Mouse (Mus musculus): Measurements from ENCODE around the gene Bcl7a. TPM values are rescaled to one million over a fixed set of nuclear protein-coding genes. Genes with fewer than 3 reads are reported as not detected.

Gene Bcl7a
- polyA plus RNA-seq, 1 experiment from 2014 or later: 21.1 TPM

DNA sequence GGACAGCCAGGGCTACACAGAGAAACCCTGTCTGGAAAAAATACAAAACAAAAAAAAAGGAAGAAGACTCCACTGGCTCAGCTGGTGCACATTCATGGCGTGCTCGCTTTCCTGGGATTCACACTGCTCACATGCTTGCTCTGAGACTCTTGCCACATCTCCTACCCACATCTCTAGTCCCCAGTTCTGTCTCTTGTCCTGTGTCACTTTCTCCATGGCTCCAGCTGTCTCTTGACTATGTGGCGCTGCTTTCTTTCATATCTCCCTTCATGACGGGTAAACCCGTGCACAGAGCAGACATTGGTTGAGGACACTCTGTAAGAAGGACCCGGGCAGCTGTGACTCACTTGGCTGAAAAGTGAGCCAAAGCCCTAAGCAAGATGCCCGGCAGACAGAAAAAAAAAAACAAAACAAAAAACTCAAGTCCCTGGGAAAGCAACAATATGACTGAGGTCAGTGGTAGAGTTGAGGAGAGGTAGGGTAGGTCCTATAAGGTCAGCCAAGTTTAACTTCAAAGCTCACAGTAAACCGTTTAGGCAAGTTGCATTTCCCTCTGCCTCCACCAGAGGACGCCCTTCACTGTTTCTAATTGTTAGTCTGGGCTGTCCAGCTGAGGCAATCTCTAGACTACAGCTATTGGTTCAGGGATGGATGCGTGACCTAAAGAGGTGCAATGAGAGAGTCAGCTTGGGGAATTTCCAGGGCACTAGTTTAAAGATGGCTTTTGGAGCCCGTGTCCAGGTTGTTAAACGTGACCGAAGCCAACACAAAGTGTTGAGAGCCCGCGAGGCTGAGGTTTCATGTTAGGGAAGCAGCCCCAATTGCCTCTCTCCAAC, 33.7 kb downstream of the Bcl7a start:
- Histone ChIP-seq H3K27ac (ENCODE audit: low read depth) (peak overlapping the region; percentile 38; the same call in 1 of the 2 replicates), H3K4me3 (ENCODE audit: low read depth, low read length) (no peak overlapping the region), H3K9ac (ENCODE audit: low read length) (no peak overlapping the region), H3K4me1 (replicated peaks; ENCODE audit: control insufficient read depth, insufficient read depth, low read length) (peaks cover 27% of the 10 kb centered on the region), H3K9me3 (ENCODE audit: control insufficient read depth, low read length) (no peaks in the 10 kb centered on the region), H3K36me3 (ENCODE audit: control insufficient read depth, insufficient read depth, low read length) (peaks cover 25% of the 10 kb centered on the region), H3K4me2 (ENCODE audit: low read length) (no peak overlapping the region), H3K27me3 (replicated peaks; ENCODE audit: control insufficient read depth, insufficient read depth, low read length) (no peaks in the 10 kb centered on the region)
- peak; percentile 81 for DNase-seq (ENCODE audit: low spot score)
- WGBS: 64% methylated on average over 15 of the region's 15 CpGs
- 0 out of 2 replicates have a peak, but pooled peaks have one; percentile 30 for ATAC-seq (replicated peaks; ENCODE audit: low FRiP score, low TSS enrichment, low read depth)

DNA sequence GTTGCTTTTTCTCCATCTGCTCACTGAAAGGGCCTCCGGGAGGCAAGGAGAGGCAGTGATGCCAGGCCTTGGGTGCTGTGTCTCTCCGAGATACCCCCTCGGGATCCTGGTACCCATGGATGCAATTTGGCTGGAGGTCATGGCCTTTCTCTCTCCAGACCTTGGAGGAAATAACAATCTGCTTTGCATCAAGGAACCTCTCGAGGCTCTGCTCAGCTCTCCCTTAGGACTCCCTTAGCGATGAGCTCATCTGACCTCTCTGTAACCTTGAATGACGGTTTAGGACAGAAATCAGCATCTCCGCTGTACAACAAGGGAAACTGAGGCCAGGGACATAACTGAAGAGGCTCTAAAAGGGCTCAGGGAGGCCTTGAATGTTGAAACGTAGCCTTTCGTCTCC, 35.1 kb downstream of the Bcl7a start:
- ATAC-seq (replicated peaks; ENCODE audit: low FRiP score, low TSS enrichment, low read depth): no peak
- H3K27me3 ChIP-seq (replicated peaks; ENCODE audit: control insufficient read depth, insufficient read depth, low read length): no peaks in the 10 kb centered on the region
- peaks cover 27% of the 10 kb centered on the region for H3K4me1 ChIP-seq (replicated peaks; ENCODE audit: control insufficient read depth, insufficient read depth, low read length)
- H3K36me3 ChIP-seq (ENCODE audit: control insufficient read depth, insufficient read depth, low read length): peaks cover 12% of the 10 kb centered on the region; the same call in 1 of the 2 replicates
- 52% methylated on average over 9 of the region's 9 CpGs for WGBS
- H3K4me2 ChIP-seq (ENCODE audit: low read length): no peak overlapping the region
- H3K27ac ChIP-seq (ENCODE audit: low read depth): no peak overlapping the region
- no peak overlapping the region for H3K4me3 ChIP-seq (ENCODE audit: low read depth, low read length)
- no peak overlapping the region for H3K9ac ChIP-seq (ENCODE audit: low read length)
- no peak for DNase-seq (ENCODE audit: low spot score)
- H3K9me3 ChIP-seq (ENCODE audit: control insufficient read depth, low read length): no peaks in the 10 kb centered on the region

DNA sequence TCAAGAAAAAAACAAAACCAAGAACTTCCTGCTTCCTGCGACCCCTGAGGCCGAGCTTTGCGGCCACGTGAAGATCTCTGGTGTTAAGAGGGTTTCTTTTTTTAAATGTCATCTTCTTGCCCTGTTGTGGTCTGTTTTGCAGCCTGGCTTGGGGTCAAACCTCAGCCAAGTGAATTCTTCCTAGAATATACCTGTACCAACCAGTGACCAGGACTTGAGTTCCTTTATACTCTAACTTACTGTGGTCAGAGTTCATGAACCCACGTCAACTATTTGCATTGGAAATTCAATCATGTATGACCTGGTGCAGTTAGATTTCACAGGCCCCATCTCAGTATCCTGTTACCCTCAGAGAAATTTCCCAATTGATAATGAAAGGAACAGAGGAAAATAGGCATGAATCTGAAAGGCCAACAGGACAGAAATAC, 35.9 kb downstream of the Bcl7a start:
- whole genome bisulfite sequencing: 44% methylated on average over 5 of the region's 5 CpGs
- 0 out of 2 replicates have a peak, but pooled peaks cover 5% of the 10 kb centered on the region for H3K36me3 ChIP-seq (ENCODE audit: control insufficient read depth, insufficient read depth, low read length)
- H3K4me1 ChIP-seq (replicated peaks; ENCODE audit: control insufficient read depth, insufficient read depth, low read length): peaks cover 27% of the 10 kb centered on the region
- H3K9ac ChIP-seq (ENCODE audit: low read length): no peak overlapping the region
- ATAC-seq (replicated peaks; ENCODE audit: low FRiP score, low TSS enrichment, low read depth) (no peak), DNase-seq (ENCODE audit: low spot score) (no peak)
- no peak overlapping the region for H3K4me3 ChIP-seq (ENCODE audit: low read depth, low read length)
- no peaks in the 10 kb centered on the region for H3K27me3 ChIP-seq (replicated peaks; ENCODE audit: control insufficient read depth, insufficient read depth, low read length)
- H3K27ac ChIP-seq (ENCODE audit: low read depth): no peak overlapping the region
- no peak overlapping the region for H3K4me2 ChIP-seq (ENCODE audit: low read length)
- no peaks in the 10 kb centered on the region for H3K9me3 ChIP-seq (ENCODE audit: control insufficient read depth, low read length)

DNA sequence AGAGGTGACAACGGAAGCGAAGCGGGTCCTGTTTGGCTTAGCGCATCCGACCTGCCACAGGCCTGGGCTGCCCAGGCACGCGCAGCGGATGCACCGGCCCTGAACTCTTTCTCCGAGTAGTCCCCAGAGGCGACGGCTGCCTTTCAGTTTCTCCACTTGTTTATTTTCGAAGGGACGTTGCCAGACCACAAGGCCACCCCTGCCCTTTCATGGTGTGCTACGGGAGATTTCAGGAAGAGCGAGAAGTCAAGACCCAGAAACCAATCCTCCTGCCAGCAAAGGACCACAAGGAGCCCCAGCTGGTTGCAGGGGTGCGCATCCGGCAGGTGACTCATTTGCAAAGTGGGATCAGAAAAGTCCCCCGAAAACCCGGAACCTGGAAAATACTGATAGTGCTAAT, 38.3 kb downstream of the Bcl7a start:
- H3K4me1 ChIP-seq (replicated peaks; ENCODE audit: control insufficient read depth, insufficient read depth, low read length): peaks cover 20% of the 10 kb centered on the region
- WGBS: 20% methylated on average over 20 of the region's 20 CpGs
- no peak for DNase-seq (ENCODE audit: low spot score)
- H3K27ac ChIP-seq (ENCODE audit: low read depth): no peak overlapping the region
- H3K9me3 ChIP-seq (ENCODE audit: control insufficient read depth, low read length): 0 out of 2 replicates have a peak, but pooled peaks cover 3% of the 10 kb centered on the region
- H3K9ac ChIP-seq (ENCODE audit: low read length): no peak overlapping the region
- no peak overlapping the region for H3K4me3 ChIP-seq (ENCODE audit: low read depth, low read length)
- no peaks in the 10 kb centered on the region for H3K36me3 ChIP-seq (ENCODE audit: control insufficient read depth, insufficient read depth, low read length)
- 0 out of 2 replicates have a peak overlapping the region, but pooled peaks have one; percentile 9 for H3K4me2 ChIP-seq (ENCODE audit: low read length)
- ATAC-seq (replicated peaks; ENCODE audit: low FRiP score, low TSS enrichment, low read depth): no peak
- no peaks in the 10 kb centered on the region for H3K27me3 ChIP-seq (replicated peaks; ENCODE audit: control insufficient read depth, insufficient read depth, low read length)

DNA sequence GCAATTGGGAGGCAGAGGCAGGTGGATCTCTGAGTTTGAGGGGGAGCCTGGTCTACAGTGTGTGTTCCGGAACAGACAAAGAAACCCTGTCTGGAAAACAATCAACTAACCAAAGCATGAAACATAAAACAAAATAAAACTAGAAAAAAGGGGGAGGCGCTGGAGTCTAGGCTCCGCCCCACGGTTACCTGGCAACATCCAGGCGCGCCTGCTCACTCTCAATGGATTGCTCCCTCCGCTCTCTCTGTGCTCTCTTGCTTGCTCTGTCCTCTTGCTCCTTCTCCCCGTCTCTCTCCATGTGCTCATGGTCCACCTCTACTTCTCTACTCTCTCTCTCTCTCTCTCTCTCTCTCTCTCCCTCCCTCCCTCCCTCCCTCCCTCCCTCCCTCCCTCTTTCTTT, 39.1 kb downstream of the Bcl7a start:
- Histone ChIP-seq H3K36me3 (ENCODE audit: control insufficient read depth, insufficient read depth, low read length) (no peaks in the 10 kb centered on the region), H3K9ac (ENCODE audit: low read length) (no peak overlapping the region), H3K4me1 (replicated peaks; ENCODE audit: control insufficient read depth, insufficient read depth, low read length) (peaks cover 15% of the 10 kb centered on the region), H3K9me3 (ENCODE audit: control insufficient read depth, low read length) (0 out of 2 replicates have a peak, but pooled peaks cover 3% of the 10 kb centered on the region), H3K27me3 (replicated peaks; ENCODE audit: control insufficient read depth, insufficient read depth, low read length) (no peaks in the 10 kb centered on the region), H3K27ac (ENCODE audit: low read depth) (no peak overlapping the region), H3K4me3 (ENCODE audit: low read depth, low read length) (no peak overlapping the region), H3K4me2 (ENCODE audit: low read length) (no peak overlapping the region)
- no peak for ATAC-seq (replicated peaks; ENCODE audit: low FRiP score, low TSS enrichment, low read depth)
- WGBS: 89% methylated on average over 8 of the region's 8 CpGs
- DNase-seq (ENCODE audit: low spot score): no peak

DNA sequence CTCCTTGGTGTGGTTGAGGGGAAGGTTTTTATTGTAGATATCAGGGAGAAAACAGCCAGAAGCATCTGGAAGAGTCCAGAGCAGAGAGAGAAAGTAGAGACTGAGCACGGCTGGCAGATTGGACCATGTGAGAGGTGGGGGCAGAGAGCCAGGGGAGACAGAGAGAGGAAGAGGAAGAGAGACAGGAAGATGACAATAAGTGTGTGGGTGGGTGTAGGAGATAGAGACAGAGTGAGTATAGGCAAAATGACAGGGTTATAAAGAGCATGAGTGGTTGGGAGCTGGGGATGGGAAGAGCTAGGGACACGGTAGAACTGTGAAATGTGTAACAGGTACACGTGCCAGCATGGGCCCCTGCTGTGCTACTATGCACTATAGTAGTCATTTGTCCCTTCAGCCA, 44.8 kb downstream of the Bcl7a start:
- no peak overlapping the region for H3K27ac ChIP-seq (ENCODE audit: low read depth)
- no peak overlapping the region for H3K4me3 ChIP-seq (ENCODE audit: low read depth, low read length)
- DNase-seq (ENCODE audit: low spot score): no peak
- H3K4me2 ChIP-seq (ENCODE audit: low read length): no peak overlapping the region
- peaks cover 3% of the 10 kb centered on the region for H3K4me1 ChIP-seq (replicated peaks; ENCODE audit: control insufficient read depth, insufficient read depth, low read length)
- 0 out of 2 replicates have a peak, but pooled peaks cover 3% of the 10 kb centered on the region for H3K9me3 ChIP-seq (ENCODE audit: control insufficient read depth, low read length)
- H3K36me3 ChIP-seq (ENCODE audit: control insufficient read depth, insufficient read depth, low read length): no peaks in the 10 kb centered on the region
- H3K9ac ChIP-seq (ENCODE audit: low read length): no peak overlapping the region
- 39% methylated on average over 3 of the region's 3 CpGs for WGBS
- ATAC-seq (replicated peaks; ENCODE audit: low FRiP score, low TSS enrichment, low read depth): no peak
- no peaks in the 10 kb centered on the region for H3K27me3 ChIP-seq (replicated peaks; ENCODE audit: control insufficient read depth, insufficient read depth, low read length)

DNA sequence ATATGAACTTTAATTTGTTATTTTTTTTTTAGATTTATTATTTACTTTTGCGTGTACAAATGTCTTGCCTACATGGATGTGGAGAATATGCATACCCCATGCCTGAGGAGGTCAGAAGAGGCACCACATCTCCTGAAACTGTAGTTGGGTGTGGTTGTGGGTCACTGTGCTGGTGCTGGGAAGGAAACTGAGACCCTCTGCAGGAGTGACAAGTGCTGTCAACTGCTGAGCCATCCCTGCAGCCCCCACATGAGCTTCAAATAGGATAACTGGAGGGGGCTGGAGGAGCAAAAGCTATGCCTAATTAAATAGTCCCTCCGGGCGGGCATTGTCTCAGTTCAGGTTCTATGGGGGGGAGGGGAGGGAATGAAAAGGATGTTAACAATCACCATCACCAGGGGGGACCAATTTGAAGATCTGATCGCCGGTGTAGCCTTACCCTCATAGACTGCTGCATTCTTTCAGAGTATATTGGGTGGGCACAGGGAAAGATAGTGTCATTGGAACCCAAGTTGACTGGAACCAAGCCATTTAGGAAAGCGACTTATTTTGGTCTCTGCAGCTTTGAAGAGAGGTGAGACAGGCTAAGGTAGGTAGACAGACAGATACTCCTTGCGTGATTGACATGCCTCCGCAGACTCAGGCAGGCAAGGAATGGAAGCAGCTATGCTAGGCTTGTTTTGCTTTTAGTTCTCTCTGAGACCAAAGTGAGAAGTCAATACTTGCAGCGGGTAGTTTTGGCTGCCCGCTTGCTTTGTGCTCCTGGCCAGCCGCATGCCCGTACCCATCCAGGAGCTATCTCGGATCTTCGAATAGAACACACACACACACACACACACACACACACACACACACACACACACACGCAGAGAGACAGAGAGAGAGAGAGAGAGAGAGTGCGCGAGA, 47.2 kb downstream of the Bcl7a start:
- H3K9ac ChIP-seq (ENCODE audit: low read length): no peak overlapping the region
- H3K27ac ChIP-seq (ENCODE audit: low read depth): no peak overlapping the region
- peak overlapping the region; percentile 49 for H3K4me2 ChIP-seq (ENCODE audit: low read length)
- no peaks in the 10 kb centered on the region for H3K27me3 ChIP-seq (replicated peaks; ENCODE audit: control insufficient read depth, insufficient read depth, low read length)
- DNase-seq (ENCODE audit: low spot score): no peak
- H3K9me3 ChIP-seq (ENCODE audit: control insufficient read depth, low read length): no peaks in the 10 kb centered on the region
- H3K4me3 ChIP-seq (ENCODE audit: low read depth, low read length): peak overlapping the region; percentile 22
- no peaks in the 10 kb centered on the region for H3K36me3 ChIP-seq (ENCODE audit: control insufficient read depth, insufficient read depth, low read length)
- 10% methylated on average over 16 of the region's 17 CpGs for WGBS
- peaks cover 9% of the 10 kb centered on the region for H3K4me1 ChIP-seq (replicated peaks; ENCODE audit: control insufficient read depth, insufficient read depth, low read length)
- ATAC-seq (replicated peaks; ENCODE audit: low FRiP score, low TSS enrichment, low read depth): no peak

DNA sequence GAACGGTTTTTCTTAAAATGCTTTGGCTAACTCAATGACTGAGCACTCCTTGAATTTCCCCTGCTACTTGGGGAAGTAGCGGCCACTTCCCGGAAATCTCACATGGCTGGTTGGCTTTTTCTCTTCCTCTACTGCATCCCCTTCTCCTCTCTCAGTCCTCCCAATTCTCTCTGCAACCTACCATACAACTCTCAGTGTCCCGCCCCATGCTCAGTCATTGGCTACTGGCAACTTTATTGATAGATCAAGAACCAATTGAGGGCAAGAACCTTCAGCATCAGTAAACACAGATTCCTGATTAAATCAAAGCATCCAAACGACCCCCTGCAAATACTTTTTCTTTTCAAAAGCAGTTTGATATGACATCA, 47.8 kb downstream of the Bcl7a start:
- DNase-seq (ENCODE audit: low spot score) (peak; percentile 63), ATAC-seq (replicated peaks; ENCODE audit: low FRiP score, low TSS enrichment, low read depth) (no peak)
- WGBS: 7% methylated on average over 5 of the region's 5 CpGs
- peak overlapping the region; percentile 22 for H3K4me3 ChIP-seq (ENCODE audit: low read depth, low read length)
- H3K4me1 ChIP-seq (replicated peaks; ENCODE audit: control insufficient read depth, insufficient read depth, low read length): peaks cover 13% of the 10 kb centered on the region
- H3K9me3 ChIP-seq (ENCODE audit: control insufficient read depth, low read length): no peaks in the 10 kb centered on the region
- H3K4me2 ChIP-seq (ENCODE audit: low read length): peak overlapping the region; percentile 49
- H3K9ac ChIP-seq (ENCODE audit: low read length): no peak overlapping the region
- H3K27me3 ChIP-seq (replicated peaks; ENCODE audit: control insufficient read depth, insufficient read depth, low read length): no peaks in the 10 kb centered on the region
- H3K36me3 ChIP-seq (ENCODE audit: control insufficient read depth, insufficient read depth, low read length): no peaks in the 10 kb centered on the region
- no peak overlapping the region for H3K27ac ChIP-seq (ENCODE audit: low read depth)

Data from intestine, embryonic 14.5 days (tissue).